Mouse (Mus musculus): ENCODE data around the gene Reg2.
"Not testable (repeated sequence)": the region's sequence is repeated elsewhere in the genome, so short reads cannot be mapped to it uniquely, and the experiment has no call there.

The Reg2 gene

DNA sequence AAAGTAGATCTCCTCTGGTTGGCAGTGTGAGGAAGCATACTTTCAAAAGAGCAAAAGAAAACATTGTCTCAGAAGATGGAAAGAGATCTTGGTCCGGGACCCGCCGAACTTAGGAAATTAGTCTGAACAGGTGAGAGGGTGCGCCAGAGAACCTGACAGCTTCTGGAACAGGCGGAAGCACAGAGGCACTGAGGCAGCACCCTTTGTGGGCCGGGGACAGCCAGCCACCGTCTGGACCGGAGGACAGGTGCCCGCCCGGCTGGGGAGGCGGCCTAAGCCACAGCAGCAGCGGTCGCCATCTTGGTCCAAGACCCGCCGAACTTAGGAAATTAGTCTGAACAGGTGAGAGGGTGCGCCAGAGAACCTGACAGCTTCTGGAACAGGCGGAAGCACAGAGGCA is at the start of gene Reg2:
Reg2 (plus strand) TSS at position 301 of the 400 bp plus-strand sequence.
- not testable (repeated sequence) for DNase-seq (ENCODE audit: low read depth, low spot score)

DNA sequence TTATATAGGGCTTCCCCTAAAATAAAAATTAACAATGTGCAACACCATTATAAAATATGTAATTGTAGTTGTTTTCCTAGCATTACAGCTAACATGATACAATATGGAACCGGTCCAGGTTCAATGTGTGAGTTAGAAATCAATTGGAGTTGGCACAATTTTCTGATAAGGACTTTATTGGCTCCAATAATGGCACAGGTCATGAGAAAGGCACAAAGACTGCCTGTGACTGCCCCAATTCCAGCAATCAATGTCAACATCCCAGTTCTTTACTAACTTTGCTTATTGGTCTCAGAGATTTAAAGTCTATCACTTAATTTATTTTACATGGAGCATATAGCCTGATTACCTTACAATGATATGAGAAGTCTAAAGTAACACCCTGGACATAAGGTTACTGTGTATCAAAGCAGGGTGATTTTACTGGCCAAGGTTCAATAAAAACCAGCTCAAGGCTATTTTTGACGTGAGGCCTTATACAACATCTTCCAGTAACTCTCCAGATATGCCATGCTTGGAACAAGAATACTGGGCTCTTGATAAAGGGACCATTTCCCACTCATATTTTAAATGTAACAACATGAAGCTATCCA is 33.4 kb upstream of the Reg2 start:
- no peak for DNase-seq (ENCODE audit: low read depth, low spot score)

DNA sequence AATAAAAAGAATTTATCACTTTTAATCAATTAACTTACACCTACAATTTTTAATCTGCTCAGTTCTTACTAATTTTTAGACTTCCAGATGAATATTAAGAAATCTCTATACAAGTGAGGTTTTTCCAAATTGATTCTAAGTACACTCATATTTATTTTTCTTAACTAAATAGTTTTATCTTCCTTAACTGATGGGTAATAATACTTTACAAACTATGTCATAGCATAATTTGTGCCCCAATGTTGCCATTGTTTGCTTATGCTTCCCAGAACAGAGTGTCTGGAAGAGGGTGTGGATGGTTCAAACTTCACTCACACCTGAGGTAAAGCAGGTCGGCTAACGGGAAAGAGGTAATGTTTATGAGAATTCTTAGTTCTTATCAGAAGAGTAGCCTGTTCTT is 25.1 kb upstream of the Reg2 start, which contains the start of gene Reg3b:
Reg3b (plus strand) TSS at position 301 of the 400 bp plus-strand sequence.
- DNase-seq (ENCODE audit: low read depth, low spot score) = no peak

DNA sequence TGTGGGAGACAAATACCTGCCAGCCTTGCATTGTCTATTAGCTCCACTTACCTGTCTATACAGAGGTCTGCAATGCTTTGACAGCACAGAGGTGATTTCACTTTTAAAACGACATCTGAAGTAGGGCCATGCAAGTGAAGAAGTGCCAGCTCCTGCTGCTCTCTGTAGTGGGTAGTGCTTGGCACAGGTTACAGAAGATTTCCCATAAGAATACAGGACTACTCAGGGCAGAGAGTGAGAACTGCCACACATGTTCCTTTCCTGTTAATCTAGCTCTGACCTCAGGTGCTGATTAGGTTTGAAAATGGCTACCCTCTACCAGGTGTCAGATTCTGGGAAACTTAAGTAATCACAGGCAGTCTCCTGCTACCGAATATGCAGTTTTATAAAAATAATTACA is 16.7 kb upstream of the Reg2 start, which contains the start of gene Reg3d:
Reg3d (minus strand) TSS at position 101 of the 400 bp plus-strand sequence.
- DNase-seq (ENCODE audit: low read depth, low spot score) = no peak

DNA sequence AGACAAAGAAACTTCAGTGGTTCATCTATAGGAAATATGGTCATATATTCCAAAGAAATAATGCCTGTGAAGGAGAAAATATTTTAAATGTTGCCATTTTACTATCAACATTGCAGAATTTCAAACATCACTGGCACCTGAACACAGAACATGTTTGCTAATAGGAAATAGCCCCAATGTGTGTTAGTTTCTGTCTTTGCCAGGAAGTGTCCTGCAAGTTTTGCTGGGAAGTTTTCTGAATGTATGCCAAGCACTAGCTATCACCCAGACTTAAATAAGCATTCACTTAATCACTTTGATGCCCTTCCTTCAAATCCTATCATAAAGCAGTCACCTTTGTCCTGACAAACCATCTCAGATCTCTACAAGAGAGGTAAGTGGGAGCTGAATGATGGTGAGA is 15.0 kb upstream of the Reg2 start, which contains the start of gene Reg3a:
Reg3a (plus strand) TSS at position 301 of the 400 bp plus-strand sequence.
- DNase-seq (ENCODE audit: low read depth, low spot score) = no peak

DNA sequence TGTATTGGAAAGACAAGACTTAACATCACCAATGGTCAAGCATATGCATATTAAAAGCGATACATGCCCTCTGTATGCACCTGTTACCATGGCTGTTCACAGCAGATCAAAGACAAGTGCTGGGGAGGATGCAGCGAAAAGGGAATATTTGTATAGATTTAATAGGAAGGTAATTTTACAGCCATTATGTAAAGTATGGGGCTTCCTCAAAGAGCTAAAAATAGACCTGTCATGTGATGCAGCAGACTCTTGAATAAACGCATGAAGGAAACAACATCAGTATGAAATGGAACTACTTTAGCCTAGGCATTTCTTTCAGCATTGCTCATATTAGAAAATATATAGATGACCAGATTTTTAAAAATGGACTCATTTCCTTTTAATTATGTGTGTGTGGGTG is 9.8 kb upstream of the Reg2 start:
- DNase-seq (ENCODE audit: low read depth, low spot score) = no peak

DNA sequence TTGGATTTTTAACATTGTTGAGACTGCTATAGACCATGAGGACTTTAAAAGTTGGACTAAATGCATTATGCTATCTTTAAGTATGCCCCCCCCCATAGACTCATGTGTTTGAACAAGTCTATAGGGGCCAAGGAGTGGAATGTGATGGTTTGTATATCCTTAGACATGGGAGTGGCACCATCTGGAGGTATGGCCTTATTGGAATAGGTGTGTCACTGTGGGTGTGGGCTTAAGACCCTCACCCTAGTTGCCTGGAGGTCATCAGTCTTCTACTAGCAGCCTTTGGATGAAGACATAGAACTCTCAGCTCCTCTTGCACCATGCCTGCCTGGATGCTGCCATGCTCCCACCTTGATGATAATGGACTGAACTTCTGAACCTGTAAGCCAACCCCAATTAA is 27.0 kb downstream of the Reg2 start, which contains the start of gene Reg1:
Reg1 (plus strand) TSS at position 301 of the 400 bp plus-strand sequence.
- not testable (repeated sequence) for DNase-seq (ENCODE audit: low read depth, low spot score)

DNA sequence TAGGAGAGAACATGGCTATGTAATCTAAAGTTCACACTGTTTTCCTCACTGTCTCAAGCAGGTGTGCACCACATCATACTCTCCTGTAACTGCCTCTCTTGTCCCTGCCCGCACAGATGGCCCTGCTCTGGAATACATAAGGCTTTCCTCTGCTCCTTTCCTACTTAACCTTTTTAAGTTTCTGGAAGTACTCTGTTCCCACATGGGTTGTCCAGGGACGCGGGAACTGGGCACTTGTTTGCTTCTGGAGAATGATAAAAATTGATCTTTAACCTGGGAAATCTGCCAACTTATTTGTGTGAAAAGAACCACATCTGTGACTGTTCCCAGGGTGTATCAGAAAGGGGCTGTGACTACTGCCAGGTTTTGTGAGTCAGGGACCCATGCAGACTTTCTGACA is 30.1 kb downstream of the Reg2 start:
- no peak for DNase-seq (ENCODE audit: low read depth, low spot score)

DNA sequence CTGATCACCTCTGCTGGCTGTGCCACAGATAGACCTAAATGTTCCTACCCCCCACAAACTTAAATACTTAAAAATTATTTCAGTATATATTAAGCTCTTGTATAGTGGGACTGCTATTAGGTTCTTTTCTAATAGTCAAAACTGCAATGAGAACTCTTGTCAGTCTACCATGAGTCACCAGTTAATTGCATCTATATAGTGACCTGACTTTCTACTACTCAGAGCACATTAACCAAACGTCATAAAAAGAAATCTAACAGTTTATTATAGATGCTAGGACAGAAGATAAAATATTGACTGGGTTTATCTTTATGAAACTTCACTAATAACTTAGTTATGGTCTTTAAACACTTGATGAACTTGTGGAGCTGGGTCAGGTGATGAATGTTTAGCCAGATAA is 51.8 kb downstream of the Reg2 start:
- DNase-seq (ENCODE audit: low read depth, low spot score) = no peak

DNA sequence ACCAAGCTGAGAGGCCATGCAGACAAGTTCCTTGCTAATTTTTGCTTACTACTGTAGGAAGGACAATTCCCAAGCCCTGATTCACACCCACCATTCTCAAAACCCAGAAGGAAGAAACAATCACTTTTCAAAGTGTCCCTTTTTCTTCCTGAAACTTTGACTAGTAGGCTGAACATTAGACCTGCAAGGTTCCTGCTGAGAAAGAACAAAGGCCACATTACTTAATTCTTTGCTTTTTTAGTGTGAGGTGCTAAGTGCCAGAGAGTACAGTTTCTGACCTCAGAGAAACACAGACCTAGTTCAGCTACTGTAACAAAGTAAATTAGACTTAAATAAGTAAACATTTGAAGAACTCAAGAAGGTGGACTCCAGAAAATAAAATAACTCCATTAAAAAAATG is 53.0 kb downstream of the Reg2 start:
- no peak for DNase-seq (ENCODE audit: low read depth, low spot score)

DNA sequence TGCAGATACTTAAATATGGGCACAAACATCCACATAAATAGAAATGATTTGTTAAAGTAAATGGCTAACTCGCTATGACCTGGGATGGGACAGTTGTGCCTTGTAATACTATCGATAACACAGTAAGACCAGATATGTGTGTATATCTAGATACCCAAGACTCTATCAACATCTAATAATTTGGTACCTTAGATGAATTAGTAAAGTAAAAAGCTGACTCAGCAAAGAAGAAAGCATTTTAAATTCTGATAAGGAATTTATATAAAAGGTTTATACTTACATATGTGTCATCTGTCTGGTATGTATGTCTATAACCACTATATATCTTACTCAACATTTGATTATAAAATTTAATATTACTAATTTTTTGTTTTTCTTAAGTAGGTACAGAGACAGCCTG is 57.4 kb downstream of the Reg2 start:
- DNase-seq (ENCODE audit: low read depth, low spot score) = no peak

All from CD4-positive helper T cell, adult 2 months (primary cell).